Mouse (Mus musculus): ENCODE data around the gene Stk11.

The Stk11 gene

DNA sequence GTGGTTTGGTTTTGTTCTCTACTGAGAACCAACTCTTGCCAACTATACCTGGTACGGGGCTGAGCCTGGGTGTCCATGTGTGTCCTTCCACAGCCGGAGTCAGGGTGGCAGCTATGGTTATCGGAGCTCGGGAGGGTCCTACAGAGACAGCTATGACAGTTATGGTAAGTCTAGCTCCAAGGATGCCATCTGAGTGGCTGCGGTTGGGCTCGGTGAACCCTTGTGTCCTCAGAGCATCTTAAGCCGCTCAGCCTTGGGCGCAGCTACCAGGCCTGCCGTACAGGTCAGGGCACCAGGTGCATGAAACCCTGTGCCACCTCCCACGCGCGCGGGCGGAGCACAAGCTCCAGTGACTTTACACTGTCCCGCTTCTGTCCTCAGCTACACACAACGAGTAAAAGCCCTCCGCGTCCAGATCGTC, 55.0 kb downstream of the Stk11 start:
- no peak for DNase-seq (ENCODE audit: low spot score)

DNA sequence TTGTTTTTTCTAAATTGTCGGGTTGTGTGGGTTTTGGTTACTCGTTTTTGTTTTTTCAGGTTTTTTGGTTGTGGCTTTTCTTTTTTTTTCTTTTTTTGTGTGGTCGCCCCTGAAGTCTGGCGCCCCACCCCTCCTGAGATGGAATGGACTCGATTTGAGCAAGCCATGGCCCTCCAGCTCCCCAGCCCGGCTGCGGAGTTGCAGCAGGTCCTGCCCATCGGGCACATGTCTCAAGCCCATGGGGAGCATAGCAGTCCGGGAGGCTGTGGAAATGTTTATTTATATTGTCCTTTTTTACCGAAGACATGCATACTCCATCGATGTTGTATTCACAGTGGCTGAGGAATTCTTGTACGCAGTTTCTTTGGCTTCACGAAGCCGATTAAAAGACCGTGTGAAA, 55.6 kb downstream of the Stk11 start:
- no peak for DNase-seq (ENCODE audit: low spot score)

DNA sequence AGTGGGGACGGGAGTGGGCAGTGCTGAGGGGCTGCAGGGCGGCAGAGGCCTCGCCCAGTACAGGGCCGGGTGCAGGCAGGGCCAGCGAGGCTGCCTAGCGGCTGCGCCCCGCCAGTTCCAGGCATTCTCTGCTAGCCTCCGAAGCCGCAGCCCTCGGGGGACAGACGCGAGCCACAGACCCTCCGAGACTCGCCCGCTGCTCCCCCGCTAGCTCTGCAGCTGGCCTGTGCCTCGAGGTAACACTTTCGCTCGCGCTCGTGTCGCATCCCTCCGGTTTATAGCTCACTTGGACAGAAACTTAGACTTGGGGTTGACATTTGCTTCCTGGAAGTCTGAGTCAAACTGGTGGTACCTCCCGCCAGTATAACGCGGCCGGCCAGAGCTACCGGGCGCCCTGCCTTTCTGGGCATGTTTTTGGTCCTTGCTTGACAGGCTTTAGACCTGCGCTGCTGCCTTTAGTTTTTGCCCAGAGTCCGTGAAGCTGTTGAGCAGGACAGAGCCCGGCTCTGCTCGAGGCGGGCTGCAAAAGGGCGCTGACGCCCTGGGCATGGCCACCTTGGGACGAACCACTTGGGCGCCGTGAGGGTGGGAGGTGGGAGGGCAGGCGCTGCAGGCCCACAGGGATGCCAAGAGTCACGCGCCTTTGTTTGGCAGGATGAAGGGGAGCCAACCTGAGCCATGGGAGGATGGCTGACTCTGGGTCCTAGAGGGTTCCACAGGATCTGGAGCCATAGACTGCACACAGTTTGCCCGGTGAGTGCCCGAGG, 56.3 kb downstream of the Stk11 start:
- DNase-seq (ENCODE audit: low spot score): no peak

DNA sequence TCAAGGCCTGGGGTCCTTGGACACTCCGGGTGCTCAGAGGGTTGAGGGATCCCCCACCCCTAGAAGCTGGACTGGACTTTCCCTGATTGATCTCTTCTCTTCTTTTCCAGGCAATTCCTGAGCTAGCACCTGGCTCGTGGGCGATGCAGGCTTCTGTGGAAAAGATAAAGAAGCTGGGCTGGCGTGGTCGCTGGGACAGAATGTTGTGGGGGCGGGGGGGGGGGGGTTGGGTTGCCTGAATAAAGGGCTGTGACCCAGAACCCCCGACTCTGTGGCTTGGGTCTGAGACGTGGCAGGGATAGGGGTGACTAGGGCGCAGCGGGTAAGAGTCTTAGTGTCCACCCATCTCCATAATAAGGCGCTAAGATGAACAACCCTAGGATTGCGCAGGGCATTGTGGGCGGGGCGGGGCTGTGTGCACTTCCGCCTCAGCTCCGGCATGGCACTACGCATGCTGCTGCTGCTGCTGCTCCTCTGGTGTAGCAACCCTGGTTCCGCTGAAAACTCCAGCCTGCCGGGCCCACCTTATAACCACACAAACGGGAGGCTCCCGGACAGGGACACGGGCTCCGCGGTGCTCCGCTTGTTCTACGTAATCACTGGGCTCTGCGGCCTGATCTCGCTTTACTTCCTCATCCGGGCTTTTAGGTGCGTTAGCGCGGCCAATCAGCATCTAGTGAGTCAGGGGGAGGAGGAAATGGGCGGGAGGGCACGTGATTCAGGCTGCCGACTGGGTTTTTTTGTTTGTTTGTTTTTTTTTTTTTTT, 57.1 kb downstream of the Stk11 start, which contains the start of gene 1600002K03Rik:
Gene 1600002K03Rik, plus strand, starts transcription at position 418 of the 766 bp plus-strand sequence.
- DNase-seq (ENCODE audit: low spot score): peak; percentile 87

DNA sequence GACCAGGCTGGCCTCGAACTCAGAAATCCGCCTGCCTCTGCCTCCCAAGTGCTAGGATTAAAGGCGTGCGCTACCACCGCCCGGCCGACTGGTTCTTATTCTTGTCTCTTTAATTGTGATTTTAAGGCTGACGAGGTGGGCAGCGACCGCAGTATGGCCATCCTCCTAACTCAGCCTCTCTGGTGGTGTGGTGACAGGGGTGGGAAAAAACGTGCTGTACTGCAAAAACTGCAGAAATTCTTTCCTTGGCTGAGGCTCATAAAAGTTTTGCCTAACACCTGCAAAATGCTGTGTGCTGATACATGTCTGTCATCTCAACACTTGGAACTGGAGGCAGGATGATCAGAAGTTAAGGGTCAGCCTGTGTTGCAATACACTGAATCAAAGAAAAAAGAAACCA, 57.8 kb downstream of the Stk11 start:
- no peak for DNase-seq (ENCODE audit: low spot score)

GRCm38 (mm10) chr10:80173955-80174640, 58.5 kb downstream of the Stk11 start:
- no peak for DNase-seq (ENCODE audit: low spot score)

- peak; percentile 47 for DNase-seq (ENCODE audit: low spot score)
Observed at GRCm38 (mm10) chr10:80174705-80175104, 59.1 kb downstream of the Stk11 start.

GRCm38 (mm10) chr10:80175536-80176269, 60.1 kb downstream of the Stk11 start:
- no peak for DNase-seq (ENCODE audit: low spot score)

DNA sequence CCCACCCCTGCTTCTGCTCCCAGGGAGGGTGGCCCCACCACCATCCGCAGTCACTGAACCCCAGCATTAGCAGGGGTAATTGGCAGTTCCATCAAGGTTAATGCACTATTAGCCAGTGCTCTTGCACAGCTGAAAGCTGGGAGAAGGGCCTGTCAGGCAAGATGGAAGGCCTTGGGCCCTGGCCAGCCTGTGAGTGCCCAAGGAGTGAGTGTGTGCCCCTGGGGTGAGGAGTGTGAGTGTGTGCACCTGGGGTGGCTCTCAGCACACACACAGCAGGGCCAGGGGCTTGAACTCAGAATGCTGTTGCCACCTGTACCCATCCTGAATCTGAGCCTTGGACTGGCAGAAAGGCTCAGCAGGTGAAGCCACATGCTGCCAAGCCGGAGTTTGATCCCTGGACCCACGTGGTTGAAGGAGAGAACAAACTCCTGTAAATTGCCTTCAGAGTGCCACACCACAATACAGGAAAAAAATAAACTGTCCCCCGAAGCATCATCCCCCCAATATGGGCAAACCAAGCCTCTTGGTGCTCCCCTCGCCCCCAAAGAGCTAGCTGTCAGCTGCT, 60.7 kb downstream of the Stk11 start:
- DNase-seq (ENCODE audit: low spot score): no peak

DNA sequence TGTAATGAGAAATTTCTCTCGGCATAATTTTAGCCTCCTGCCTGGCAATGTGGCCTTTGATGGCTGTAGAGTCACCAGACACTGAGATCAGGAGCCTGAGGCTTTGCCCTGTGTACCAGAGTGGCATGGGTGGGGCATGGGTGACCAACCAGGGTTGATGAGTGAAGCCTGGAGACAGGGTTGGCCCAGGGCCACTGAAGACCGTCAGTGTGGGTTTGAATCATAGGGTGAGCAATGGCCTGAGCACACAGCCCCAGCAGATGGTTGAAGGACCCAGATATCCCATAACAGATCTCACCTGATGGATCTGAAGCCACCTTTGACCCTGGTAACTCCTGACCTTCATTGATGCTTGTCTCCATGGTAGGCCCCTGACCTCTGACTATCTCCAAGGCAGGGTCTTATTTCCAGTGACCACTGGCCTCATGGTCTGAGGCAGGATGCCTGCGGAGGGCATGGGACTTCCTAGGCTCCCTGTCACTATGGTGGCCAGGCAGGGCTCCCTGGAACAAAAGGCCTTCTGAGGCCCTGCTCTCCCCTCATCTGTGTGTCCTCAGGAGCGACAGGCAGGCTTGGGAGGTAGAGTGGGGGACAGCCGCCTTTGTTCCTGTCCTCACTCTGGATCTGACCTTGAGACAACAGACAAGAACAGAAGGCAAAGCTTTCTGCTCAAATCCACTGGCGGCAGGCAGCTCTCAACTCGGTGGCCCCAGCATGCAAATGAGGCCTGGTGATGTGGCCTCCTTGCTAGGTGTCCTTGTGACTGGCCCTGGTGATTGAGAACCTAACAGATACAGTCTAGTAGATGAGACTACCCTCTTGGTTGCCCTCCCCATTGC, 62.1 kb downstream of the Stk11 start:
- no peak for DNase-seq (ENCODE audit: low spot score)

GRCm38 (mm10) chr10:80179068-80180051, 63.8 kb downstream of the Stk11 start, which contains the start of gene Efna2:
Gene Efna2 (plus strand): TSS chr10:80179482.
- DNase-seq (ENCODE audit: low spot score): no peak

Data from spleen, adult 12 weeks (tissue).